18 mouse cellular contexts compared by ENCODE assay signal in the genomic region with DNA sequence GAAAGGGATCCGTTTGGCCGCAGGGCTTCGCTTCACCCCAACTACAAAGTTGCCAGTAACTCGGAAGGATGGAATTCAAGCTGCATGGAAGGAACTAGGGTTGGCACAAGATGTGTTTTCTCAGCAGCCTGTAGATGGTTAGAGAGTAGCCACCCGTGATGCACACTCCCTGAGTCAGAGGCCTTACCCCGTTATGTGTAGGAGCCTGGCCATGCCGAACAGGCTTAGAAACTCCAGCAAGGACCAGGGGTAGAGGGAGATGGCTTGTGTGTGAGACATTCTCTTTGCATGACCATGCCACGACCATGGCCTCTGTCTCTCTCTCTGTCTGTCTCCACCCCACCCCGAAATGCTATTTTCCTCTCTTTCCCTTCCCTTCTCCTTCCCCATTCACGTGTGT. TPM values are rescaled to one million over a fixed set of nuclear protein-coding genes. Genes with fewer than 3 reads are reported as not detected.
DNase-seq lines count a peak whose midpoint lies in the region; ATAC-seq and TF ChIP-seq lines count a peak whose summit lies in the region.
"Had no signal": no experiment of that assay in that cellular context is flagged by ENCODE, and none has a peak within 500 bp of the region (broad histone marks: within the 10 kb centered on the region; RNA-seq: fewer than 3 reads in every experiment).

No protein-coding gene starts in this region.

- H3K27ac ChIP-seq in embryonic facial prominence, embryonic 15.5 days (replicated peaks), result 0 out of 2 replicates have a peak overlapping the region, but pooled peaks have one; percentile 17
- no peak overlapping the region for H3K27ac ChIP-seq in embryonic facial prominence, embryonic 10.5 days (replicated peaks)
- peak overlapping the region; percentile 70; the same call in 1 of the 2 replicates for H3K27ac ChIP-seq in layer of hippocampus, adult 2 months
- peak overlapping the region; percentile 99 for H3K27ac ChIP-seq in liver, embryonic 16.5 days (ENCODE audit: low read length)
- H3K27ac ChIP-seq: forebrain, embryonic 12.5 days; limb, embryonic 13.5 days; midbrain, embryonic 15.5 days; neural tube, embryonic 12.5 days had no signal

- H3K27me3 ChIP-seq in embryonic facial prominence, embryonic 15.5 days, result no peaks in the 10 kb centered on the region
- H3K27me3 ChIP-seq in embryonic facial prominence, embryonic 10.5 days (replicated peaks; ENCODE audit: low read depth, poor library complexity, severe bottlenecking), result no peaks in the 10 kb centered on the region
- no peaks in the 10 kb centered on the region for H3K27me3 ChIP-seq in liver, embryonic 16.5 days (ENCODE audit: control insufficient read depth, insufficient read depth, low read depth, low read length)
- H3K27me3 ChIP-seq: forebrain, embryonic 12.5 days; limb, embryonic 13.5 days; midbrain, embryonic 15.5 days; neural tube, embryonic 12.5 days had no signal

- DNase-seq in embryonic facial prominence, embryonic 10.5 days (ENCODE audit: low spot score), result no peak
- no peak for DNase-seq in layer of hippocampus, adult 2 months (ENCODE audit: low spot score in 2 of 2)
- no peak for DNase-seq in layer of hippocampus, postnatal 25 days (ENCODE audit: extremely low spot score in 1 of 2, low spot score in 1 of 2)
- peak; percentile 79 for DNase-seq in NIH3T3 (ENCODE audit: low read depth)
- DNase-seq in kidney, adult 8-10 months, result no peak
- no peak for DNase-seq in lung, postnatal 10 days
- DNase-seq: cerebellum, adult 9-10 months; thymus, postnatal 36 days had no signal

- H3K36me3 ChIP-seq in embryonic facial prominence, embryonic 15.5 days, result no peaks in the 10 kb centered on the region
- H3K36me3 ChIP-seq in embryonic facial prominence, embryonic 10.5 days (replicated peaks), result no peaks in the 10 kb centered on the region
- peaks cover 2% of the 10 kb centered on the region; the same call in 1 of the 2 replicates for H3K36me3 ChIP-seq in liver, embryonic 16.5 days (ENCODE audit: control insufficient read depth, insufficient read depth)
- H3K36me3 ChIP-seq: forebrain, embryonic 12.5 days; limb, embryonic 13.5 days; midbrain, embryonic 15.5 days; neural tube, embryonic 12.5 days had no signal

- peaks cover 21% of the 10 kb centered on the region for H3K4me1 ChIP-seq in embryonic facial prominence, embryonic 15.5 days
- H3K4me1 ChIP-seq in embryonic facial prominence, embryonic 10.5 days, result peaks cover 9% of the 10 kb centered on the region
- H3K4me1 ChIP-seq in liver, embryonic 16.5 days (ENCODE audit: control insufficient read depth, low read depth, low read length), result peaks cover 78% of the 10 kb centered on the region
- H3K4me1 ChIP-seq: limb, embryonic 13.5 days; midbrain, embryonic 15.5 days; neural tube, embryonic 12.5 days had no signal

- no peak for TF ChIP-seq CTCF in layer of hippocampus, adult 2 months (conservative IDR thresholded peaks at IDR 0.05)

- H3K9ac ChIP-seq in embryonic facial prominence, embryonic 15.5 days, result no peak overlapping the region
- peak overlapping the region; percentile 72; the same call in 1 of the 2 replicates for H3K9ac ChIP-seq in liver, embryonic 16.5 days (ENCODE audit: low read depth, low read length)
- H3K9ac ChIP-seq: forebrain, embryonic 12.5 days; midbrain, embryonic 15.5 days had no signal

- no peaks in the 10 kb centered on the region for H3K9me3 ChIP-seq in embryonic facial prominence, embryonic 15.5 days (replicated peaks)
- H3K9me3 ChIP-seq in embryonic facial prominence, embryonic 10.5 days, result no peaks in the 10 kb centered on the region
- H3K9me3 ChIP-seq in liver, embryonic 16.5 days (replicated peaks; ENCODE audit: control insufficient read depth, low read length), result no peaks in the 10 kb centered on the region
- H3K9me3 ChIP-seq: forebrain, embryonic 12.5 days; limb, embryonic 13.5 days; midbrain, embryonic 15.5 days; neural tube, embryonic 12.5 days had no signal

- WGBS in embryonic facial prominence, embryonic 15.5 days, result 69% methylated on average over 10 of the region's 10 CpGs
- WGBS in embryonic facial prominence, embryonic 10.5 days, result 79% methylated on average over 10 of the region's 10 CpGs
- WGBS in liver, embryonic 16.5 days (ENCODE audit: insufficient replicate concordance), result 71% methylated on average over 10 of the region's 10 CpGs

- no peak for ATAC-seq in embryonic facial prominence, embryonic 15.5 days (ENCODE audit: insufficient number of reproducible peaks, low FRiP score, low TSS enrichment, low read depth)
- no peak for ATAC-seq in liver, embryonic 16.5 days (ENCODE audit: low read depth)
- ATAC-seq: intestine, postnatal 0 days; midbrain, embryonic 15.5 days had no signal

- no peak overlapping the region for H3K4me2 ChIP-seq in embryonic facial prominence, embryonic 15.5 days (replicated peaks)
- H3K4me2 ChIP-seq in liver, embryonic 16.5 days (ENCODE audit: low read depth, low read length), result no peak overlapping the region
- H3K4me2 ChIP-seq: forebrain, embryonic 12.5 days; limb, embryonic 13.5 days; midbrain, embryonic 15.5 days; neural tube, embryonic 12.5 days had no signal

- no peak overlapping the region for H3K4me3 ChIP-seq in embryonic facial prominence, embryonic 15.5 days (replicated peaks)
- H3K4me3 ChIP-seq in embryonic facial prominence, embryonic 10.5 days, result no peak overlapping the region
- H3K4me3 ChIP-seq in layer of hippocampus, adult 2 months, result no peak overlapping the region
- no peak overlapping the region for H3K4me3 ChIP-seq in liver, embryonic 16.5 days (ENCODE audit: low read depth, low read length)
- H3K4me3 ChIP-seq: forebrain, embryonic 12.5 days; limb, embryonic 13.5 days; midbrain, embryonic 15.5 days; neural tube, embryonic 12.5 days had no signal

RNA-seq across cellular contexts. Expression of gene Trim56, which starts 13.9 kb away (rescaled TPM):
- 7.8 and 8.5 TPM in 2 replicates for polyA plus RNA-seq in embryonic facial prominence, embryonic 15.5 days (2015; fragmentation: Nextera tagmentation; extraction: Ambion mirVana)
- polyA plus RNA-seq in embryonic facial prominence, embryonic 10.5 days (2016; fragmentation: Nextera tagmentation; extraction: Ambion mirVana), result 3.7 and 3.8 TPM in 2 replicates
- total RNA-seq in layer of hippocampus, adult 2 months (2021), result 1 to 10 TPM; 5.5 to 5.8 TPM
- total RNA-seq in layer of hippocampus, postnatal 25 days (2021), result 1 to 10 TPM; 4.8 to 5.4 TPM
- polyA plus RNA-seq in liver, embryonic 16.5 days (2015; fragmentation: Nextera tagmentation; extraction: Ambion mirVana), result 13.7 and 13.8 TPM in 2 replicates

RNA-seq across cellular contexts. Expression of gene Serpine1, which starts 30.0 kb away (rescaled TPM):
- polyA plus RNA-seq in embryonic facial prominence, embryonic 15.5 days (2015; fragmentation: Nextera tagmentation; extraction: Ambion mirVana), result 0.38 and 0.51 TPM in 2 replicates
- 0.12 TPM in 1 of 2 replicates, not detected in the other for polyA plus RNA-seq in embryonic facial prominence, embryonic 10.5 days (2016; fragmentation: Nextera tagmentation; extraction: Ambion mirVana)
- total RNA-seq in layer of hippocampus, adult 2 months (2021), result under 1 TPM; 0.38 to 0.52 TPM
- total RNA-seq in layer of hippocampus, postnatal 25 days (2021), result under 1 TPM; 0.27 to 0.52 TPM
- polyA plus RNA-seq in liver, embryonic 16.5 days (2015; fragmentation: Nextera tagmentation; extraction: Ambion mirVana), result 0.30 and 0.34 TPM in 2 replicates
- total RNA-seq: hematopoietic stem cell, adult 5-6 weeks had no signal

RNA-seq across cellular contexts. Expression of gene Muc3, which starts 47.0 kb away (rescaled TPM):
- 0.09 TPM in 1 of 2 replicates, not detected in the other for polyA plus RNA-seq in embryonic facial prominence, embryonic 15.5 days (2015; fragmentation: Nextera tagmentation; extraction: Ambion mirVana)
- polyA plus RNA-seq in embryonic facial prominence, embryonic 10.5 days (2016; fragmentation: Nextera tagmentation; extraction: Ambion mirVana), result not detected in 2 replicates
- not detected for total RNA-seq in layer of hippocampus, adult 2 months (2021)
- not detected for total RNA-seq in layer of hippocampus, postnatal 25 days (2021)
- not detected in 2 replicates for polyA plus RNA-seq in liver, embryonic 16.5 days (2015; fragmentation: Nextera tagmentation; extraction: Ambion mirVana)
- total RNA-seq: left cerebral cortex, adult 18-20 months had no signal
- polyA plus RNA-seq: forebrain, embryonic 12.5 days; limb, embryonic 13.5 days; midbrain, embryonic 15.5 days; neural tube, embryonic 12.5 days; spleen, adult 2 months had no signal

RNA-seq across cellular contexts. Expression of gene Ap1s1, which starts 56.1 kb away (rescaled TPM):
- polyA plus RNA-seq in embryonic facial prominence, embryonic 15.5 days (2015; fragmentation: Nextera tagmentation; extraction: Ambion mirVana), result 165 and 166 TPM in 2 replicates
- polyA plus RNA-seq in embryonic facial prominence, embryonic 10.5 days (2016; fragmentation: Nextera tagmentation; extraction: Ambion mirVana), result 177 and 178 TPM in 2 replicates
- total RNA-seq in layer of hippocampus, adult 2 months (2021), result 100 to 1,000 TPM; 298 to 323 TPM
- 100 to 1,000 TPM; 262 to 327 TPM for total RNA-seq in layer of hippocampus, postnatal 25 days (2021)
- 68.6 and 73.3 TPM in 2 replicates for polyA plus RNA-seq in liver, embryonic 16.5 days (2015; fragmentation: Nextera tagmentation; extraction: Ambion mirVana)
